Mouse (Mus musculus): ENCODE data around the gene Col18a1. TPM values are rescaled to one million over a fixed set of nuclear protein-coding genes. Genes with fewer than 3 reads are reported as not detected.

The Col18a1 gene
- total RNA-seq, 2 experiments from 2014 or later, result not detected

GRCm38 (mm10) chr10:77190967-77191915 is 24.9 kb upstream of the Col18a1 start:
- ATAC-seq (replicated peaks; ENCODE audit: low FRiP score, poor library complexity, severe bottlenecking), result no peak

- ATAC-seq (replicated peaks; ENCODE audit: low FRiP score, poor library complexity, severe bottlenecking), result no peak
These were observed 21.1 kb upstream of the Col18a1 start for GRCm38 (mm10) chr10:77187427-77187826.

GRCm38 (mm10) chr10:77182804-77183331 is 16.5 kb upstream of the Col18a1 start:
- no peak for ATAC-seq (replicated peaks; ENCODE audit: low FRiP score, poor library complexity, severe bottlenecking)

- no peak for ATAC-seq (replicated peaks; ENCODE audit: low FRiP score, poor library complexity, severe bottlenecking)
These were observed 13.8 kb upstream of the Col18a1 start for GRCm38 (mm10) chr10:77180110-77180509.

GRCm38 (mm10) chr10:77178691-77179090 is 12.3 kb upstream of the Col18a1 start:
- no peak for ATAC-seq (replicated peaks; ENCODE audit: low FRiP score, poor library complexity, severe bottlenecking)

GRCm38 (mm10) chr10:77170400-77170799 is 4.1 kb upstream of the Col18a1 start:
- no peak for ATAC-seq (replicated peaks; ENCODE audit: low FRiP score, poor library complexity, severe bottlenecking)

GRCm38 (mm10) chr10:77165318-77165945 is 916 bp downstream of the Col18a1 start:
- no peak for ATAC-seq (replicated peaks; ENCODE audit: low FRiP score, poor library complexity, severe bottlenecking)

GRCm38 (mm10) chr10:77164437-77165052 is 1.8 kb downstream of the Col18a1 start:
- ATAC-seq (replicated peaks; ENCODE audit: low FRiP score, poor library complexity, severe bottlenecking), result no peak

- no peak for ATAC-seq (replicated peaks; ENCODE audit: low FRiP score, poor library complexity, severe bottlenecking)
These were observed 2.3 kb downstream of the Col18a1 start for GRCm38 (mm10) chr10:77164041-77164436.

GRCm38 (mm10) chr10:77163392-77163977 is 2.9 kb downstream of the Col18a1 start:
- ATAC-seq (replicated peaks; ENCODE audit: low FRiP score, poor library complexity, severe bottlenecking), result no peak

- no peak for ATAC-seq (replicated peaks; ENCODE audit: low FRiP score, poor library complexity, severe bottlenecking)
These were observed 6.8 kb downstream of the Col18a1 start for GRCm38 (mm10) chr10:77159573-77159972.

GRCm38 (mm10) chr10:77158948-77159347 is 7.4 kb downstream of the Col18a1 start:
- 0 out of 2 replicates have a peak, but pooled peaks have one; percentile 12 for ATAC-seq (replicated peaks; ENCODE audit: low FRiP score, poor library complexity, severe bottlenecking)

GRCm38 (mm10) chr10:77157245-77158019 is 8.9 kb downstream of the Col18a1 start:
- no peak for ATAC-seq (replicated peaks; ENCODE audit: low FRiP score, poor library complexity, severe bottlenecking)

- ATAC-seq (replicated peaks; ENCODE audit: low FRiP score, poor library complexity, severe bottlenecking), result no peak
These were observed 14.1 kb downstream of the Col18a1 start for GRCm38 (mm10) chr10:77152178-77152621.

- no peak for ATAC-seq (replicated peaks; ENCODE audit: low FRiP score, poor library complexity, severe bottlenecking)
These were observed 14.8 kb downstream of the Col18a1 start for GRCm38 (mm10) chr10:77151551-77152002.

- ATAC-seq (replicated peaks; ENCODE audit: low FRiP score, poor library complexity, severe bottlenecking), result no peak
These were observed 15.3 kb downstream of the Col18a1 start for GRCm38 (mm10) chr10:77150947-77151521.

GRCm38 (mm10) chr10:77150016-77150415 is 16.3 kb downstream of the Col18a1 start:
- ATAC-seq (replicated peaks; ENCODE audit: low FRiP score, poor library complexity, severe bottlenecking), result no peak

GRCm38 (mm10) chr10:77147545-77147944 is 18.8 kb downstream of the Col18a1 start:
- ATAC-seq (replicated peaks; ENCODE audit: low FRiP score, poor library complexity, severe bottlenecking), result no peak
